26 mouse cellular contexts compared by ENCODE assay signal in genomic region chr17:35157661-35158175, GRCm38 (mm10). TPM values are rescaled to one million over a fixed set of nuclear protein-coding genes. Genes with fewer than 3 reads are reported as not detected.
DNase-seq lines count a peak whose midpoint lies in the region; ATAC-seq and TF ChIP-seq lines count a peak whose summit lies in the region.
"Had no signal": no experiment of that assay in that cellular context is flagged by ENCODE, and none has a peak within 500 bp of the region (broad histone marks: within the 10 kb centered on the region; RNA-seq: fewer than 3 reads in every experiment).

No protein-coding gene starts in this region.

- 96% methylated on average over 8 of the region's 8 CpGs for WGBS in embryonic facial prominence, embryonic 12.5 days
- 89% methylated on average over 8 of the region's 8 CpGs for WGBS in embryonic facial prominence, embryonic 10.5 days
- 91% methylated on average over 8 of the region's 8 CpGs for WGBS in heart, embryonic 13.5 days
- 97% methylated on average over 8 of the region's 8 CpGs for WGBS in heart, embryonic 10.5 days
- WGBS in kidney, postnatal 0 days, result 86% methylated on average over 8 of the region's 8 CpGs

- no peak for TF ChIP-seq CTCF in kidney, postnatal 0 days (IDR thresholded peaks at IDR 0.05; ENCODE audit: low read depth)

- peaks cover 20% of the 10 kb centered on the region for H3K4me1 ChIP-seq in embryonic facial prominence, embryonic 12.5 days
- peaks cover 25% of the 10 kb centered on the region for H3K4me1 ChIP-seq in embryonic facial prominence, embryonic 10.5 days
- H3K4me1 ChIP-seq in heart, embryonic 13.5 days, result peaks cover 21% of the 10 kb centered on the region
- peaks cover 8% of the 10 kb centered on the region for H3K4me1 ChIP-seq in heart, embryonic 10.5 days
- H3K4me1 ChIP-seq in kidney, postnatal 0 days (replicated peaks; ENCODE audit: insufficient read depth, low read length), result peaks cover 13% of the 10 kb centered on the region; the same call in 1 of the 2 replicates

- H3K9ac ChIP-seq in embryonic facial prominence, embryonic 12.5 days, result no peak overlapping the region
- 0 out of 2 replicates have a peak overlapping the region, but pooled peaks have one; percentile 14 for H3K9ac ChIP-seq in heart, embryonic 13.5 days
- H3K9ac ChIP-seq in kidney, postnatal 0 days (ENCODE audit: low read depth, low read length), result no peak overlapping the region
- H3K9ac ChIP-seq: embryonic facial prominence, embryonic 15.5 days; forebrain, embryonic 12.5 days; forebrain, embryonic 15.5 days; heart, embryonic 15.5 days; hindbrain, embryonic 14.5 days had no signal

- no peak overlapping the region for H3K4me3 ChIP-seq in embryonic facial prominence, embryonic 12.5 days
- H3K4me3 ChIP-seq in embryonic facial prominence, embryonic 10.5 days, result no peak overlapping the region
- H3K4me3 ChIP-seq in heart, embryonic 13.5 days, result no peak overlapping the region
- H3K4me3 ChIP-seq in heart, embryonic 10.5 days, result no peak overlapping the region
- no peak overlapping the region for H3K4me3 ChIP-seq in kidney, postnatal 0 days (replicated peaks; ENCODE audit: low read depth, low read length)
- H3K4me3 ChIP-seq: embryonic facial prominence, embryonic 15.5 days; forebrain, embryonic 12.5 days; forebrain, embryonic 15.5 days; heart, embryonic 15.5 days had no signal

- DNase-seq in embryonic facial prominence, embryonic 10.5 days (ENCODE audit: low spot score), result no peak
- DNase-seq in heart, embryonic 10.5 days (ENCODE audit: low spot score), result no peak
- no peak for DNase-seq in kidney, postnatal 0 days (ENCODE audit: low spot score)
- no peak for DNase-seq in kidney, postnatal 10 days
- DNase-seq: adrenal gland, adult 2 months; adrenal gland, postnatal 14 days; cerebellum, postnatal 10 days; cerebellum, postnatal 36 days; embryo, embryonic 11 days; gastrocnemius, postnatal 10 days; gastrocnemius, postnatal 36 days; heart, adult 18-20 months; heart, postnatal 10 days; heart, postnatal 36 days; kidney, adult 2 months had no signal

- H3K36me3 ChIP-seq in embryonic facial prominence, embryonic 12.5 days, result peaks cover 96% of the 10 kb centered on the region
- H3K36me3 ChIP-seq in embryonic facial prominence, embryonic 10.5 days (replicated peaks), result peaks cover 100% of the 10 kb centered on the region
- H3K36me3 ChIP-seq in heart, embryonic 13.5 days, result peaks cover 100% of the 10 kb centered on the region
- H3K36me3 ChIP-seq in heart, embryonic 10.5 days, result peaks cover 99% of the 10 kb centered on the region
- H3K36me3 ChIP-seq in kidney, postnatal 0 days (ENCODE audit: insufficient read depth, low read length), result peaks cover 92% of the 10 kb centered on the region

- ATAC-seq in embryonic facial prominence, embryonic 12.5 days (ENCODE audit: insufficient number of reproducible peaks, insufficient read depth, low FRiP score, low TSS enrichment), result peak; percentile 20; the same call in 1 of the 2 replicates
- no peak for ATAC-seq in heart, embryonic 13.5 days (ENCODE audit: extremely low read depth, insufficient number of reproducible peaks, low FRiP score, low TSS enrichment)
- ATAC-seq in kidney, postnatal 0 days (replicated peaks; ENCODE audit: low FRiP score, low read depth), result peak; percentile 30
- ATAC-seq: CD4-positive, CD25-positive, alpha-beta regulatory T cell, adult 4 months; forebrain, embryonic 15.5 days; intestine, postnatal 0 days had no signal

- H3K4me2 ChIP-seq in embryonic facial prominence, embryonic 12.5 days (replicated peaks), result no peak overlapping the region
- no peak overlapping the region for H3K4me2 ChIP-seq in heart, embryonic 13.5 days
- no peak overlapping the region for H3K4me2 ChIP-seq in kidney, postnatal 0 days (ENCODE audit: low read length)
- H3K4me2 ChIP-seq: embryonic facial prominence, embryonic 15.5 days; forebrain, embryonic 12.5 days; forebrain, embryonic 15.5 days; heart, embryonic 11.5 days; heart, embryonic 15.5 days; hindbrain, embryonic 14.5 days had no signal

- no peaks in the 10 kb centered on the region for H3K27me3 ChIP-seq in embryonic facial prominence, embryonic 12.5 days
- H3K27me3 ChIP-seq in embryonic facial prominence, embryonic 10.5 days (replicated peaks; ENCODE audit: low read depth, poor library complexity, severe bottlenecking), result no peaks in the 10 kb centered on the region
- no peaks in the 10 kb centered on the region for H3K27me3 ChIP-seq in heart, embryonic 13.5 days (replicated peaks)
- H3K27me3 ChIP-seq in heart, embryonic 10.5 days (ENCODE audit: insufficient read depth, poor library complexity, severe bottlenecking), result no peaks in the 10 kb centered on the region
- no peaks in the 10 kb centered on the region for H3K27me3 ChIP-seq in kidney, postnatal 0 days (ENCODE audit: insufficient read depth, low read length)
- H3K27me3 ChIP-seq: embryonic facial prominence, embryonic 15.5 days; forebrain, embryonic 12.5 days; forebrain, embryonic 15.5 days; heart, embryonic 15.5 days had no signal

- H3K9me3 ChIP-seq in embryonic facial prominence, embryonic 12.5 days, result no peaks in the 10 kb centered on the region
- H3K9me3 ChIP-seq in embryonic facial prominence, embryonic 10.5 days, result no peaks in the 10 kb centered on the region
- H3K9me3 ChIP-seq in heart, embryonic 13.5 days, result no peaks in the 10 kb centered on the region
- H3K9me3 ChIP-seq in heart, embryonic 10.5 days, result no peaks in the 10 kb centered on the region
- H3K9me3 ChIP-seq in kidney, postnatal 0 days (replicated peaks; ENCODE audit: low read length), result no peaks in the 10 kb centered on the region
- H3K9me3 ChIP-seq: embryonic facial prominence, embryonic 15.5 days; forebrain, embryonic 12.5 days; forebrain, embryonic 15.5 days; heart, embryonic 15.5 days had no signal

- no peak overlapping the region for H3K27ac ChIP-seq in embryonic facial prominence, embryonic 12.5 days
- H3K27ac ChIP-seq in embryonic facial prominence, embryonic 10.5 days (replicated peaks), result no peak overlapping the region
- H3K27ac ChIP-seq in heart, embryonic 13.5 days (replicated peaks), result no peak overlapping the region
- no peak overlapping the region for H3K27ac ChIP-seq in heart, embryonic 10.5 days
- H3K27ac ChIP-seq in kidney, postnatal 0 days, result no peak overlapping the region
- H3K27ac ChIP-seq: embryonic facial prominence, embryonic 15.5 days; forebrain, embryonic 12.5 days; forebrain, embryonic 15.5 days; heart, embryonic 15.5 days; hindbrain, embryonic 14.5 days had no signal

RNA-seq across cellular contexts. Expression of gene Prrc2a, which starts 7.0 kb away (rescaled TPM):
- 225 and 230 TPM in 2 replicates for polyA plus RNA-seq in embryonic facial prominence, embryonic 12.5 days (2016; fragmentation: Nextera tagmentation; extraction: Ambion mirVana)
- 203 and 205 TPM in 2 replicates for polyA plus RNA-seq in embryonic facial prominence, embryonic 10.5 days (2016; fragmentation: Nextera tagmentation; extraction: Ambion mirVana)
- 124 and 130 TPM in 2 replicates for polyA plus RNA-seq in heart, embryonic 13.5 days (2015; fragmentation: Nextera tagmentation; extraction: Ambion mirVana)
- 137 and 161 TPM in 2 replicates for polyA plus RNA-seq in heart, embryonic 10.5 days (2016; fragmentation: Nextera tagmentation; extraction: Ambion mirVana)
- polyA plus RNA-seq in kidney, postnatal 0 days (2015; fragmentation: Nextera tagmentation; extraction: Ambion mirVana), result 79.2 and 94.5 TPM in 2 replicates

RNA-seq across cellular contexts. Expression of gene Aif1, which starts 18.1 kb away (rescaled TPM):
- polyA plus RNA-seq in embryonic facial prominence, embryonic 12.5 days (2016; fragmentation: Nextera tagmentation; extraction: Ambion mirVana), result 7.0 and 7.3 TPM in 2 replicates
- 2.9 and 3.9 TPM in 2 replicates for polyA plus RNA-seq in embryonic facial prominence, embryonic 10.5 days (2016; fragmentation: Nextera tagmentation; extraction: Ambion mirVana)
- polyA plus RNA-seq in heart, embryonic 13.5 days (2015; fragmentation: Nextera tagmentation; extraction: Ambion mirVana), result 6.5 and 7.8 TPM in 2 replicates
- 0.85 and 2.1 TPM in 2 replicates for polyA plus RNA-seq in heart, embryonic 10.5 days (2016; fragmentation: Nextera tagmentation; extraction: Ambion mirVana)
- polyA plus RNA-seq in kidney, postnatal 0 days (2015; fragmentation: Nextera tagmentation; extraction: Ambion mirVana), result 13.1 and 14.8 TPM in 2 replicates
- polyA plus RNA-seq: C2C12 had no signal

RNA-seq across cellular contexts. Expression of gene Bag6, which starts 22.7 kb away (rescaled TPM):
- 73.3 and 74.0 TPM in 2 replicates for polyA plus RNA-seq in embryonic facial prominence, embryonic 12.5 days (2016; fragmentation: Nextera tagmentation; extraction: Ambion mirVana)
- 73.8 and 77.8 TPM in 2 replicates for polyA plus RNA-seq in embryonic facial prominence, embryonic 10.5 days (2016; fragmentation: Nextera tagmentation; extraction: Ambion mirVana)
- polyA plus RNA-seq in heart, embryonic 13.5 days (2015; fragmentation: Nextera tagmentation; extraction: Ambion mirVana), result 45.1 and 46.1 TPM in 2 replicates
- polyA plus RNA-seq in heart, embryonic 10.5 days (2016; fragmentation: Nextera tagmentation; extraction: Ambion mirVana), result 51.4 and 65.5 TPM in 2 replicates
- polyA plus RNA-seq in kidney, postnatal 0 days (2015; fragmentation: Nextera tagmentation; extraction: Ambion mirVana), result 46.0 and 50.2 TPM in 2 replicates

RNA-seq across cellular contexts. Expression of gene Apom, which starts 25.9 kb away (rescaled TPM):
- polyA plus RNA-seq in embryonic facial prominence, embryonic 12.5 days (2016; fragmentation: Nextera tagmentation; extraction: Ambion mirVana), result 0.46 and 0.49 TPM in 2 replicates
- 0.40 and 0.69 TPM in 2 replicates for polyA plus RNA-seq in embryonic facial prominence, embryonic 10.5 days (2016; fragmentation: Nextera tagmentation; extraction: Ambion mirVana)
- polyA plus RNA-seq in heart, embryonic 13.5 days (2015; fragmentation: Nextera tagmentation; extraction: Ambion mirVana), result 2.2 and 19.0 TPM in 2 replicates
- 3.0 and 72.5 TPM in 2 replicates for polyA plus RNA-seq in heart, embryonic 10.5 days (2016; fragmentation: Nextera tagmentation; extraction: Ambion mirVana)
- polyA plus RNA-seq in kidney, postnatal 0 days (2015; fragmentation: Nextera tagmentation; extraction: Ambion mirVana), result 59.6 and 64.2 TPM in 2 replicates
- polyA plus RNA-seq: embryonic facial prominence, embryonic 15.5 days had no signal

RNA-seq across cellular contexts. Expression of gene Lst1, which starts 30.5 kb away (rescaled TPM):
- polyA plus RNA-seq in embryonic facial prominence, embryonic 12.5 days (2016; fragmentation: Nextera tagmentation; extraction: Ambion mirVana), result 5.9 and 7.7 TPM in 2 replicates
- polyA plus RNA-seq in embryonic facial prominence, embryonic 10.5 days (2016; fragmentation: Nextera tagmentation; extraction: Ambion mirVana), result 2.6 and 6.9 TPM in 2 replicates
- 8.6 and 9.9 TPM in 2 replicates for polyA plus RNA-seq in heart, embryonic 13.5 days (2015; fragmentation: Nextera tagmentation; extraction: Ambion mirVana)
- 1.5 and 2.2 TPM in 2 replicates for polyA plus RNA-seq in heart, embryonic 10.5 days (2016; fragmentation: Nextera tagmentation; extraction: Ambion mirVana)
- 11.4 and 15.0 TPM in 2 replicates for polyA plus RNA-seq in kidney, postnatal 0 days (2015; fragmentation: Nextera tagmentation; extraction: Ambion mirVana)
